Mouse (Mus musculus) central nervous system, embryonic 14 days (tissue): ENCODE data around the gene Olfr630. TPM values are rescaled to one million over a fixed set of nuclear protein-coding genes. Genes with fewer than 3 reads are reported as not detected.

Experiments used
- polyA plus RNA-seq: library from polyadenylated mRNA; depleted of rRNA; stranded (reverse); fragments of >200 nt; gene quantifications from 2 replicates; pipeline ENCODE4 v1.2.3, GENCODE M21; 2012; rRNA removed

Olfr630 gene
- polyA plus RNA-seq: not detected in 2 replicates

GRCm38 (mm10) chr7:103757233-103757632 is at the start of gene Olfr630:
TSS of gene Olfr630 (minus strand) at chr7:103757333.

DNA sequence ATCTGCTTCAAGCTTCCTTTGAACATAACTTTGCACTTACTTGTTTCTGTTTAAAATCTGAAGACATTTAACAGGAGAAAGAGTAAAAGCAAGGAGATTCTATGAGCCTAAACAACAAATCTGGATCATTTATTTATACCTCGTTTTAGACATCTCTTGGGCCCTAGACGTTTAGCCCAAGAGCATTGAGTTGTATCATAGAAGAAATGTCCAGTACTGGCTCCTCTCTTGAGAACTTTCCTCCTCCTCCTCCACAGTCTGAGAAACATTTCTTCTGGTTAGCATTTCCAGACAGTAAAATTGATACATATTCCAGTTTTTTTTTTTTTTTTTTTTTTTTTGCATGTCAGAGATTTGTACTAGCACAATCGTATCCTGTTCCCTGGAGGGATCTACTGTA is 34.6 kb upstream of the Olfr630 start, which contains the start of gene Olfr67:
Gene Olfr67 (minus strand): TSS at position 101 of the 400 bp plus-strand sequence.

DNA sequence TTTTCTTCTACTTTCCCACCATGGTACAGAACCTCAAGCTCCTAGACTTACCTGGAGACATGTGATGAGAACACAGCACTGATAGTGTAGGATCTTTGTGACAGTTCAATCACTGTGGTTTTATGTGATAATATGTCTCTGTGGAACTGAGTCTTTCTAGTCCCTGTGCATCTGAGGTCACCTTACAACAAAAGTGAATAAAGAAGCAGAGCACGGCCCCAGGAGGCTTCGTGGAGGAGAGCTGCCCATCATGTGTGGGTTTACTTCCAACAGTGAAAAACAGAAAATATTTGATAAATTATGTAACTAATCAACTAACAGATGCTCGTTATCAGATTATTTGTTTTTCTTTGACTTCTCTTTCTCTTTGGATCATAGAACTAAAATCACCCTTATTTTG is 22.5 kb upstream of the Olfr630 start, which contains the start of gene Olfr68:
Gene Olfr68 (minus strand): TSS at position 101 of the 400 bp plus-strand sequence.

DNA sequence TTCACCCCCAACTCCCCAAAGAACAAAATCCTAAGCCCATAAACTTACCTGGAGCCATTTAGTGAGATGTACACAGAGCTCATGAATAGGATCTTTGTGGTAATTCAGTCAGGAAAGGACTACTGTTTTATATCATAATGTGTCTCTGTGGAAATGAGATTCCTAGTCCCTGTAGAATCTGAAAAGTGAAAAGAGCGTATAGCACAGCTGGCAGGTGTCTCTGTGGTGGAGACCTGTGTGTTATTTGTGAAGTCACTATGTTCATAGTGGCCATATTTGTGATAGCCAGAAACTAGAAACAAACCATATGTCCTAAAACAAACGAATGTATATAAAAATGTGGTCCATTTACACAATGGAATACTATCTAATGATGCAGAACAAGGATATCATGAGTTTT is 14.4 kb upstream of the Olfr630 start, which contains the start of gene Olfr69:
Gene Olfr69 (minus strand): TSS at position 101 of the 400 bp plus-strand sequence.

GRCm38 (mm10) chr7:103744843-103745242 is 12.3 kb downstream of the Olfr630 start, which contains the start of gene Olfr629:
TSS of gene Olfr629 (minus strand) at chr7:103744943.

GRCm38 (mm10) chr7:103730074-103730473 is 27.1 kb downstream of the Olfr630 start, which contains the start of gene Olfr628:
TSS of gene Olfr628 (plus strand) at chr7:103730374.

GRCm38 (mm10) chr7:103714371-103714770 is 42.8 kb downstream of the Olfr630 start, which contains the start of gene Olfr243:
TSS of gene Olfr243 (plus strand) at chr7:103714671.

Other genes with a start within 250 kb of the Olfr630 start
- not detected in 2 replicates for gene Olfr610, start 245.2 kb downstream of the Olfr630 start, polyA plus RNA-seq
- not detected in 2 replicates for gene Olfr611, start 236.5 kb downstream of the Olfr630 start, polyA plus RNA-seq
- not detected in 2 replicates for gene Olfr612, start 214.6 kb downstream of the Olfr630 start, polyA plus RNA-seq
- not detected in 2 replicates for gene Olfr613, start 209.3 kb downstream of the Olfr630 start, polyA plus RNA-seq
- gene Olfr615, start 201.3 kb downstream of the Olfr630 start, polyA plus RNA-seq: not detected in 2 replicates
- gene Olfr616, start 188.2 kb downstream of the Olfr630 start, polyA plus RNA-seq: not detected in 2 replicates
- not detected in 2 replicates for gene Olfr617, start 184.3 kb downstream of the Olfr630 start, polyA plus RNA-seq
- gene Olfr618, start 167.2 kb downstream of the Olfr630 start, polyA plus RNA-seq: 0.08 TPM in 1 of 2 replicates, not detected in the other
- gene Olfr619, start 156.8 kb downstream of the Olfr630 start, polyA plus RNA-seq: not detected in 2 replicates
- gene Olfr620, start 144.8 kb downstream of the Olfr630 start, polyA plus RNA-seq: not detected in 2 replicates
- 0.06 TPM in 1 of 2 replicates, not detected in the other for gene Olfr622, start 114.6 kb downstream of the Olfr630 start, polyA plus RNA-seq
- gene Olfr623, start 93.6 kb downstream of the Olfr630 start, polyA plus RNA-seq: not detected in 2 replicates
- gene Olfr624, start 86.1 kb downstream of the Olfr630 start, polyA plus RNA-seq: 0.01 TPM in 1 of 2 replicates, not detected in the other
- not detected in 2 replicates for gene Olfr625-ps1, start 74.6 kb downstream of the Olfr630 start, polyA plus RNA-seq
- not detected in 2 replicates for gene Olfr243, start 42.7 kb downstream of the Olfr630 start, polyA plus RNA-seq
- not detected in 2 replicates for gene Olfr628, start 27.0 kb downstream of the Olfr630 start, polyA plus RNA-seq
- gene Olfr629, start 12.4 kb downstream of the Olfr630 start, polyA plus RNA-seq: not detected in 2 replicates
- not detected in 2 replicates for gene Olfr69, start 14.3 kb upstream of the Olfr630 start, polyA plus RNA-seq
- not detected in 2 replicates for gene Olfr68, start 22.4 kb upstream of the Olfr630 start, polyA plus RNA-seq
- not detected in 2 replicates for gene Olfr67, start 34.5 kb upstream of the Olfr630 start, polyA plus RNA-seq
- 762 and 1,375 TPM in 2 replicates for gene Hbb-bt, start 56.7 kb upstream of the Olfr630 start, polyA plus RNA-seq
- 2,826 and 5,558 TPM in 2 replicates for gene Hbb-bs, start 70.8 kb upstream of the Olfr630 start, polyA plus RNA-seq
- not detected in 2 replicates for gene Hbb-bh2, start 83.2 kb upstream of the Olfr630 start, polyA plus RNA-seq
- 7.1 and 8.0 TPM in 2 replicates for gene Hbb-bh1, start 85.8 kb upstream of the Olfr630 start, polyA plus RNA-seq
- gene Hbb-y, start 95.9 kb upstream of the Olfr630 start, polyA plus RNA-seq: 602 and 840 TPM in 2 replicates
- gene Olfr66, start 128.9 kb upstream of the Olfr630 start, polyA plus RNA-seq: not detected in 2 replicates
- gene Olfr64, start 137.2 kb upstream of the Olfr630 start, polyA plus RNA-seq: not detected in 2 replicates
- not detected in 2 replicates for gene Olfr65, start 146.2 kb upstream of the Olfr630 start, polyA plus RNA-seq
- gene Olfr631, start 171.5 kb upstream of the Olfr630 start, polyA plus RNA-seq: not detected in 2 replicates
- not detected in 2 replicates for gene Olfr632, start 177.0 kb upstream of the Olfr630 start, polyA plus RNA-seq
- not detected in 2 replicates for gene Olfr633, start 187.1 kb upstream of the Olfr630 start, polyA plus RNA-seq
- not detected in 2 replicates for gene Olfr635, start 213.8 kb upstream of the Olfr630 start, polyA plus RNA-seq
- gene Olfr638, start 241.4 kb upstream of the Olfr630 start, polyA plus RNA-seq: not detected in 2 replicates